Mouse (Mus musculus): Measurements from ENCODE around the gene Otud7b.
A peak's percentile ranks its signal among the peaks of the same experiment; 100 is the strongest.

Otud7b gene

GRCm38 (mm10) chr3:96104261-96105065 lies at the start of gene Otud7b:
Otud7b (plus strand) TSS chr3:96104527.
- peak; percentile 72 for DNase-seq (ENCODE audit: low read depth, low spot score)

DNA sequence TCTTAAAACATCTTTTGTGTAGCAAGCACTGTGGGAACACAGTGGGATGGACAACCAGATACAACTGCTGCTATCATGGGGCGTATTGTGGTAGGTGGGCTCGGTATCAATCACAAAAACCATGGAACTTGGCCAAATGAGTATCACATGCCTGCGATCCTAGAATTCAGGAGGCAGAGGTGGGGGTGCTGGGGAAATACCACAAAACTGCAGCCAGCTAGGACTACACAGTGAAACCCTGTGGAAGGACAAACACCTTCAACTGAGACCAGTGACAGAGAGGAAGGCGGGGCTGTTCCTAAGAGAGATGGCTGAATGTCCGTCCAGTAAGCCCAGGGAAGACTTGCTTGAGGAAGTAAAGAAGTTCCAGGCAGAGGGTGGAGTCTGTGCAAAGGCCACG lies 49.0 kb upstream of the Otud7b start:
- no peak for DNase-seq (ENCODE audit: low read depth, low spot score)

GRCm38 (mm10) chr3:96056031-96056430 lies 48.3 kb upstream of the Otud7b start:
- DNase-seq (ENCODE audit: low read depth, low spot score), result no peak

GRCm38 (mm10) chr3:96057747-96058204 lies 46.6 kb upstream of the Otud7b start:
- DNase-seq (ENCODE audit: low read depth, low spot score), result peak; percentile 82

- peak; percentile 19 for DNase-seq (ENCODE audit: low read depth, low spot score)
These were observed 46.0 kb upstream of the Otud7b start, which contains the start of gene Vps45 for GRCm38 (mm10) chr3:96058231-96058896. Vps45 (minus strand) TSS chr3:96058466.

GRCm38 (mm10) chr3:96060146-96060545 lies 44.2 kb upstream of the Otud7b start:
- no peak for DNase-seq (ENCODE audit: low read depth, low spot score)

- no peak for DNase-seq (ENCODE audit: low read depth, low spot score)
These were observed 41.0 kb upstream of the Otud7b start for GRCm38 (mm10) chr3:96063299-96063698.

GRCm38 (mm10) chr3:96064217-96064616 lies 40.1 kb upstream of the Otud7b start:
- DNase-seq (ENCODE audit: low read depth, low spot score), result no peak

DNA sequence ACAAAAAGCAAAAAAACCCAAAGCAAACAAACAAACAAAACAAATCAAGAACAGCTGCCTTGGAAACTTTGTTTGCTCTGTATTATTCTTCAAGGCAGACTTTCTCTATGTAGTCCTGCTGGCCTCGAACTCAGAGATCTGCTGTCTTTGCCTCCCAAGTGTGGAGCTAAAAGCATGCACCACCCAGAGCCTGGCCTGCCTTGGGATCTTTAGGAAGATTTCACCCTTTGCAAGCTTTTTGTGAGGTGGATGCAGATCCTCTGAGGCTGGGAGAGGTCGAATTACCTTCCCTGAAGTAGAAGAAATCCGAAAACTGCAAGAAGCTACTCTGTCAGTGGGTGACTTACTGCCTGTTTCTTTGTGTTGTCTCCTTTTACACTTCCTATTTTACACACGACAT lies 39.2 kb upstream of the Otud7b start:
- DNase-seq (ENCODE audit: low read depth, low spot score), result no peak

DNA sequence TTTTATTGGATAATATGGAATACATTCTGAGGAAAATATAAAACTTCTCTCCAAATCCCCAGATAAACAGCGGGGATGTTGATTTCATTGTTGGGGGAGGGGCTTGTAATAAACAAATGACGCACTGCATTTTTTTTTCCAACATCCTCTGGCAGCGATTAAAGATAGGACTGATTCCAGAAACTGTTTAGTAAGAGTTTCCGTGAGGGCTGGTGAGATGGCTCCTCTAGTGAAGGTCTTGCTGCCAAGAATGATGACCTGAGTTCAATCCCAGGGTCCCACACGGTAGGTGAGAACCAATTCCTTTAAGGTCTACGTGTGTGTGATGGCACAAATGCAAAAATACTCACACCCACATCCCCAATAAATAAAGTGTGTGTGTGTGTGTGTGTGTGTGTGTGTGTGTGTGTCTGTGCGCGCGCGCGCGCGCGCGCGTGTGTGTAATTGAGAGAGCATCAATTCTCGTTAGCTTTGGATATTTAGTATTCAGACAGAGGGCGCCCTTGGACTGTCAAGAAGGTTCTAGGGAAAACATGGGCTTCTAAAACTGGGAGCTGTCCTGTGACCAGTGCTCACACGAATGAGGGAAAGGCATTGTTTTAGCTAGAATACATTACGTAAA lies 38.5 kb upstream of the Otud7b start:
- peak; percentile 69 for DNase-seq (ENCODE audit: low read depth, low spot score)

- no peak for DNase-seq (ENCODE audit: low read depth, low spot score)
These were observed 37.6 kb upstream of the Otud7b start for GRCm38 (mm10) chr3:96066741-96067140.

GRCm38 (mm10) chr3:96069046-96069445 lies 35.3 kb upstream of the Otud7b start:
- DNase-seq (ENCODE audit: low read depth, low spot score), result no peak

- no peak for DNase-seq (ENCODE audit: low read depth, low spot score)
These were observed 34.8 kb upstream of the Otud7b start for GRCm38 (mm10) chr3:96069542-96069941.

DNA sequence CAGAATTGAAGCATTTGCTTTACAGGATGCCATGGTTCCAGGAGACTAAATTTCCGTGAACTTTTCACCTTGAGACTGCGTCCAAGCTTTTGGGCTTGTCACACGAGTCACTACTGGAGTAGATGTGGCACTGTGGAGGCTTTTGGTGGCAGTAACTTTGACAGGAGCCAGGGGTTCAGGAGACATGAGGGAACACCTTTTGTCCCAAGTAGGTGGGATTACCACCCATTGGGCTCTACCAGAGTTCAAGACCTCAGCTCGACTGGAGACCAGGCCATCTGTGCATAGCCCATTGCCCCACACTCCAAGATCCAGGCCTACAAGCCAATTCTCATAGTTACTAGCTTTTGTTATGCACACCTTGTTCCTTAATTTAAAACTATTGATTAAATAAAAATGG lies 34.1 kb upstream of the Otud7b start:
- no peak for DNase-seq (ENCODE audit: low read depth, low spot score)

GRCm38 (mm10) chr3:96072921-96073486 lies 31.3 kb upstream of the Otud7b start:
- DNase-seq (ENCODE audit: low read depth, low spot score), result no peak

GRCm38 (mm10) chr3:96078066-96078465 lies 26.3 kb upstream of the Otud7b start:
- DNase-seq (ENCODE audit: low read depth, low spot score), result no peak

- no peak for DNase-seq (ENCODE audit: low read depth, low spot score)
These were observed 25.6 kb upstream of the Otud7b start for GRCm38 (mm10) chr3:96078711-96079110.

DNA sequence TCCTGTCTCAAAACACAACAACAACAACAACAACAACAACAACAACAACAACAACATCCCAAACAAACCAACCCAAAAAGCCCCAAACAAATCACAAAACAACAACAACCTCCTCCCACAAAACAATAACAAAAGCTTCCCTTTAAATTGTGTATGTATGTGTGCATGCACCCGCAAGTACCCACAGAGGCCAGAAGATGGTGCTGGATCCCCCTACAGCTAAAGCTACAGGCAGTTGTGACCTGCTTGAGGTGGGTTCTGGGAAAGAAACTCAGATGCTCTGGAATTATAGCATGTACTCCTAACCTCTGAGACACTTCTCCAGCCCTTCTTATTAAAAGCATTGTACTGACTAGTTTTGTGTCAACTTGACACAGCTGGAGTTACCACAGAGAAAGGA lies 23.3 kb upstream of the Otud7b start:
- DNase-seq (ENCODE audit: low read depth, low spot score), result no peak

DNA sequence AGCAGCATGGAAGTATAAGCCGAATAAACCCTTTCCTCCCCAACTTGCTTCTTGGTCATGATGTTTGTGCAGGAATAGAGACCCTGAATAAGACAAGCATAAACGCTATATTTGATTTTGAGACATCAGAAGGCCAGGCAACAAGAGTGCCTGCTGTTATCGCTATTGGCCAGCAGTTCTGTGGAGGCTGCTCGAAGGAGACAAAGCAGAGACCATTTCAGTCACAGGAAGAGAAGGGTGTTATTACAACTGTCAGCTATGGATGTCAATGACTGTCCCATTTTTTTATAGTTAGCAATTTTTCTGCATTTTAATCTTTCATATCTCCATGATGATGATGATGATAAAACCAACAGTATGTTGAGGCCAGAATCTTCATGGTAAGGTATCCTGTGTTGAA lies 22.7 kb upstream of the Otud7b start:
- DNase-seq (ENCODE audit: low read depth, low spot score), result no peak

GRCm38 (mm10) chr3:96082100-96082499 lies 22.2 kb upstream of the Otud7b start:
- DNase-seq (ENCODE audit: low read depth, low spot score), result no peak

DNA sequence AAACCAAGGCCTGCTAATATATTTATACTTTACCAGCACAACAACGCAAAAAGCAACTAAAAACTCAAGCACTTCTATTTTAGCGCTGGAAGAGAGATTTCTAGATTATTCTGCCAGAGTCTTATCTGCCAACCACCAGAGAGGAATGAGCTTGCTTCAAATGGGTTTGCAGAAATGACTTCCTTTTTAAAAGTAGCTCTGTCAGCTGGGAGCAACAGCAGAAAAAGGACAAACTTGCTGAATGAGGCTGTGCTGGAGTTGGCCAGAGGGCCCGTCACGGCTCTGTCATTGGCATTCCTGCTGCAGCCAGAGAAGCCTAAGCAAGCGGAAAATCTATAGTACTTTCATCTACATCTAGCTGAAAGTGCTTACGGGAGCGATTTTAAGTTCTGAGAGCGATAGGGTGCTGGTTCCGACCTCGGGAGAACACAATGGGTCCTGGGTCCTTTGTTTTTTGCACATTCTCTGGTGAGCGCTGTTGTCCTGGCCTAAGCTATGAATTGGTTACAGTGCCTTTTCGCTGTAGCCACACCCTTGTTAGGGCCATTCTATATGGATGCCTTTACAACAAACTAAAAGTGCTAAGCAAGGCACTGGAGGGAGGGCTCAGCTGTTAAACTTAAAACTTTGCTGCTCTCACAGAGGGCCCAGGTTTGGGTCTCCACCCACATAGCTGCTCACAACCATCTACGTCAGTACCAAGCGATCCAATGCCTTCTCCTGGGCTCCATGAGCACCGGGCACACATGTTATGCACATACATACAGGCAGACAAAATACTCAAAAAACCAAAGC lies 21.4 kb upstream of the Otud7b start:
- DNase-seq (ENCODE audit: low read depth, low spot score), result no peak
